Mouse (Mus musculus): Measurements from ENCODE around the gene Tenm3.

Tenm3 gene

DNA sequence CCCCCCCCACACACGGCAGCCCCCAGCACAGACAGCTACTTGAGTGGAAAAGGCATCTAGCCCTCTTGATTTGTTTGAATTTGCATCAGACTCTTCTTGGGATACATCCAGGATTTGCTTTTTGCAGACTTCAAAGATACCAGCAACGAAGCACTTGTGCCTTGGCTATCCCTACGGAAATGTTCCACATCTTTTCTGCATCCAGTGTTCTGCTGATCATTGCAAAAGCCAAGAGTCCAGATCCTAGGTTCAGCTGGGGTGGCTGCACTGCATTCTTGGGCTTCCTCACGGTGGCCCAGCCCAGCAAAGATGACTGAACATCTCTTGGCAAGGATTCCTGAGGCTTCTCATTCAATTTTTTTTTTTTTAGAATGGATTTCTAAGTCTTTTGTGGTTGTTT, 275.1 kb downstream of the Tenm3 start:
- no peak for DNase-seq

DNA sequence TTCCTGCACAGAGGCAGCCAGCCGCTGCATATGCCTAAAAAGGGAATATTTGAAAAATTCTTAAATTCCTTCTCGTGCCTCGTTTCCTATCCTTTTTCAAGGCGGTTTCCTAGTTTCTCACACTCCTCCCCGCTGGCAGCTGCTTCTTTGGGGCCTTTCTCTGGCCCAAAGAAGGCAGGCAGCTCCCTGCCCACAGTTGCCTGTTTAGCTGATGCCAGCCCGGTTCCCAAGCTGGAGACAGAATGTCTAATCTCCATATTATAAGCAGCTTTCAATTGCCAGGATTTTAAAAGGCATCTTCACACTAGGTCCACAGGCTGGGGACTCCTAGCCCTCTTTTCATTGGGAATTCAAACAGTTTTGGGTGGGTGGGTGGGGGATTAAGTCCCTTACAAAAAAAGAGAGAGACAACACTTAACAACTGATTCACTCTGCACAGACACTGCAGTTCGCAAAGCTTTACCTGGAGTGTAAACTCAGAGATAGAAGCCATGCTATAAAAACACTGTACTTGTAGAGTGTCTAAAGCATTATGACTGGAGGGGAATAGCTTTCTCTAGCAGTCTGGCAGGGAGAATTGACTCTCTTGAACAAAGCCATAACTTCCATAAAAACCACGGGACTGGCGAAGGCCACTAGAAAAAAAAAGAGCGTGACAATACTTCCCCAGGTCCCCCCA, 275.7 kb downstream of the Tenm3 start:
- DNase-seq = no peak

DNA sequence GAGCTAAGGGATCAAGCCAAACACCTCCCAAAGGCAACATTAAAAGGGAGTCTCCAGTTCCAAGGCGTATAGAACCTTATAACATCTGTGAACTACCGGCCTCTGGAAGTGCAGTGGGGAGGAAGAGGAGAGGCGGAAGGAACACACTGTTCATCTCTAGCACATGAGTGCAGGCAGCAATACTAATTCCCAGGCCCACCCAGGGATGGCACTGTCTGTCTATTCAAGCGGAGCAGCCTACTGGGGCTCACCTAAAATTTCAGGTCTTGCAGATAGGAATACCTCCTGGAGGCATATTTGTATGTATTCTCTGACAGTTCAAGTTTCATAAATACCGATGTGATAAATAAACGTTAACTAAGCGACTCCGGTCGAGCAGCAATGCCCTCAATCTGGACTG, 283.5 kb downstream of the Tenm3 start:
- DNase-seq = no peak

DNA sequence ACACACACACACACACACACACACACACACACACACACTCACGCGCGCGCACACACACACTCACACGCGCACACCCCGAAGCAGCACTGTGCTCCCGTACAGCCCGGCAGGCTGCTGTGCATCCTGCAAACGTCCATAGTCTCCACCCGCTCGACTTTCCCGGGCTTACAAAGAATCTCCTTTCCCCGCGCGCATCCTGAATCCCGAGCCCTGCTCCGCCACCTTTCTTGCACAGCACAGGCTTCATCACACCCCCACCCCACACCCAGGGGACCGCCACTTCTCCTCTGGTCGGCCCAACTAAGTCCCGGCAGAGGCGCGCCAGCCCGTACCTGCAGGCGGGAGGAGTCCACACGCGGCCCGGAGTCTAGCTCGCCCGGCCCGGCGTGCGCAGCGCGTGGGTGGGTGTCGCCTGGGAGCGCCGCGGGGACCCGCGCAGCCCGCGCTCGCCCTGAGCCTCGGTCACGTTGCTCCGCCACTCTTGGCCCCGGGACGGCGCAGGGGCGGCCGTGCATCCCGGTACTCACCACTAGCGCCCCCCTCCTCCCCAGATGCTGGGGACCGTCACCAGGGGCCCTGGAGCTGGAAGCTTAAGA, 288.1 kb downstream of the Tenm3 start:
- no peak for DNase-seq

DNA sequence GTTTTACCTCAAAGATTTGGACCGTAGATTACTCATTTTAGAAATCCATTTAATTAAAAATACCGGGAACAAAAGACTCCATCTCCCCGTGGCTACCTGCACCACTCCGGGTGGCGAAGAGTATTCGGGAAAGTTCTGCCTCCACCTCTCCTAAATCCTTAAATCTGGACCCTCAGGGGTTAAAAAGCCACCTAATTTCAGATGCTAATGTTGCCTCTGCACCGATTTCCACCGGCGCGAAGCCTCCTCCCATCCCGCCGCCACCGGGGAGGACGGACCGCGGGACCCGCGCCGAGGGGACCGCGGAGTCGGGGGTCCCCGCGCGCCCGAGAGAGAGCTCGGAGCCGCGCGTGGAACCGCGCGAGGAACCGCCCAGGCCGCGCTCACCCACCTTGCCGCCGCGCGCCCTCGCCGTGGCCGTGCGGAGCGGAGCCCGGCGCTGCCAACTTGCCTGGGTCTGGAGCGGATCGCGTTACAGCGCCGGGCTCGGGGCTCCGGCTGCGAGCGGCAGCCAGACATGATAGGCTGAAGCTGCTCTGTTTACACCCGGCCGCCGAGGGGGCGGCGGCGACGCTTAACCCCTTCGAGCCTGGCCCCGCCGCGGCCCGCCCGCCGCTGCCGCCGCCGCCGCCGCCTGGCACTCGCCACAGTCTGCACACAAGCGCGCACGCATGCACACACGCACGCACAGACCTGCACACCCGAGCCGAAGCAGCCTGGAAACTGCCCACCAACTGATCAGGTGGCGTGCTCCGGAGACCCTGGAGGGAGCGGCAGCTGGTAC, 288.8 kb downstream of the Tenm3 start:
- no peak for DNase-seq

DNA sequence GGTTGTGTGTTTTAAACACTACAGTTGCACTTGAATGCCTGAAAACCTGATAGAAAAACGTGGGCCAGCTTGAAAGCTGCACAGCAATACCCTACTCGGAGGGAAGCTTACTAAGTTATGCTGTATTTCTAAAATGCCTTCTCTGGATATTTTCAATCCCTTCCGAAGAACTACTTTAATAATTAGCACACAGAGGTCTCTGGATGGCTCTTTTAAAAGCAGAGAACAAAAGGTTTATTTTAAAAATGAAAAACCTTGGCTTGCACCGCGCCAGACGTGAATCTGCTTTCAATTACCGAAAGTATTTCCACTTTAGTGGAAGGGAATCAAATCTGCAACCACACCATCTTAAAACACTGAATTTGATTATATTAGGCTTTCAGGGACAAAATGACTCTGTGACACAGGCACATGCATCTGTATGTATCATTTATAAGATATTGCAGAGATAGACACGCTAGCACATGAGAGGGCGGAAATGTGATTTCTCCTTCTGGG, 289.9 kb downstream of the Tenm3 start:
- no peak for DNase-seq

DNA sequence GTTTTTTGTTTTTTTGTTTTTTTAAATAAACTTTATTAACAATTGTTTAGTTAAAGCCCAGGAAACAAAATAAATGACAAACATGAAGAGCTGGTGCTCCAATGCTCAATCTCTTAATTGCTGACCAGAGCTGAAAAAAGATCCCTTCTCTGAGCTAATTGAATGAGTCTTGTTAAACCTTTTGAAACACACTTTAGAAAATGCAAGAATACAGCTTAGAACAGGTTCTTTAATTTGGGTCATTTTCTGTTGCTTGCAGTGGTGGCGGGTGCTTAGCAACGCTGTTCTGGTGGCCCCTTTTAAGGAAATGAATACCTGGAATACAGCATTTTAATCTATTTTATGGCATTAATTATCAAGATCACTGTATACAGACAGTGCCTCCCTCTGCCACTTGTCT, 291.4 kb downstream of the Tenm3 start:
- DNase-seq = no peak

DNA sequence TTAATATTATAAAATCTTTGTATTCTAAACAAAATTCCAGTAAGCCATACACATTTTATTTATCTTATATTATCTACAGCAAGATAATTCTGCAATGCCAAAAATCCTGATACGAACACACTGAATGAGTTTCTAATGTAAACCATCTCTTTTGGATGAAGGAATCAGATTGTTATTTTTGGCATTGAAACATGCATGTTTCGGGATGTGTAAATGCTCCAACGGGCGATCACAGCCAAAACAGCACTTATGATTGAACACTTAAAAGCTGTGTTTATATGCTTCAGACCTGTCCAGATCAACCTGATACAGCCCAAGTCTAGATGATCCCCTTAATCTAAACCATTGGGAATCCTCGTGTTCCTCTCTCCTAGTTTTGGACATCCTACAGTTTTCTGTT, 292.4 kb downstream of the Tenm3 start:
- no peak for DNase-seq

DNA sequence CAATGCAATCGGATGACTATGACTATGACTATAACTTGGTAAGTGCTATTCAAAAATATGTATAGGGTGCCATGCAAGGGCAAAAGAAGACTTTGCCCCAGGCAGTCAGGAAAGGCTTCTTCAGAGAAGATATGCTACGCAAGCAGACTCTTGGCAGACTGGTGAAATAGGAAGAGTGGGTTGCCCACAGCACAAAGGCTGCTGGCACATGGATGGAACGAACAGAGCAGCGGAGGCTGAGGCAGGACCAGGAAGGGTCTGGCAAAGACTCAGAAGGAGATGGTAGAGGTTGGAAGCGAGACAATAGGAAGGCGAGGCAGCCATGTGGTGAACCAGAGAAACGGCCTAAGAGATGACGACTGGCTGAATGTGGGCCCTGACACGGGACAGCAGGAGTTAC, 294.8 kb downstream of the Tenm3 start:
- no peak for DNase-seq

DNA sequence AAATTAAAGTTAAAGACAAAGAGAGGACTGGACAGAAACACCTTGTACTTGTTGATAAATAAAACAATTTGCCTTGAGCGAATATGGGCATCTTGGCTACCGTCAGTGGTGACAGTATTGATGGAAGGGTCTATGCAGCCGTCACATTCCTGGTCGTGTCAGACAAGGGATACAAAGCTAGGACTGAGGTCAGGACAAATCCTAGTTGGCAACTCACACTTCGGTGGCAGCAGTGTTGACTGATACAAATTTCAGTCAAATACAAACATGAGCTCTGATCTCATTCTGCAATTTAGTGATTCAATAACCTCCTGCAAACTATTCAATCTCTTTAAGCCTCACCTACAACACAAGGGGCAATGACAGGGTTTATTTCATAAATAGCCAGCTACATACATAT, 298.1 kb downstream of the Tenm3 start:
- DNase-seq = no peak

DNA sequence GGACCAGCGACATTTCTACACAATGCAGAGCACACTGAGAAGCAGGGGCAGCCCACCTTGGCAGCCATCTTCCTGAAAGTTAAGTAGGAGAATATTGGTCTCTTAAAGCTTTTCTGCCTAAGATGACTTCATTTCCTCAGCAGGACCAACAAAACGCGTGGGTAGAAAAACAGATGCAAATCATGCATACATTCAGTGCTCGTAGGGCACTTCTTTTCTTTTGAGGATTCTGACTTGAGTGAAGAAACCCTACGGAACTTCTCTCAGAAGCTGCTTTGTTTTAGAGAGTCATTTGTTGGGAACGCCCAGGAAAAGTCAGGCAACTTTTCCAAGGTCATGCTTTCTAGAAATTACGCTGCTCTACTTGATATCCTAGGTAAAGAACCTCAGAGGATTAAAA, 298.9 kb downstream of the Tenm3 start:
- DNase-seq = no peak

DNA sequence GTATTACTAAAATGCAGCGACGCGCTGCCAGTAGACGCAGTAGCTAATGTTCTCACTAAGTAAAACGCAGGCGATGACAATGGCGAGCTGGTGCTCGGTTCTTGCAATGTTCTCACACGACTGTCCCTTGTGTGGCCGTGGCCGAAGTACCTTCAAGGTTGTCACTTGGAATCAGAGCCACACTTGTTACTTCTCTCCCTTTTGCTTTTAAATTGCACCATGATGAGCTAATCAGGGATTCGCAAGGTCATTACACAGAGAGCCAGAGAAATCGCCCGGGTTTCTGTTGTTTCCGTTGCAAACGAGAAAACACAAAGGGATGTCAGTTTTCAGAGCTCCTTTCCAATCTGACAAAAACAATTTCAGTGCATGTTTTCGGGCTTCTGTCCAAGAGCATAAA, 301.6 kb downstream of the Tenm3 start:
- no peak for DNase-seq

DNA sequence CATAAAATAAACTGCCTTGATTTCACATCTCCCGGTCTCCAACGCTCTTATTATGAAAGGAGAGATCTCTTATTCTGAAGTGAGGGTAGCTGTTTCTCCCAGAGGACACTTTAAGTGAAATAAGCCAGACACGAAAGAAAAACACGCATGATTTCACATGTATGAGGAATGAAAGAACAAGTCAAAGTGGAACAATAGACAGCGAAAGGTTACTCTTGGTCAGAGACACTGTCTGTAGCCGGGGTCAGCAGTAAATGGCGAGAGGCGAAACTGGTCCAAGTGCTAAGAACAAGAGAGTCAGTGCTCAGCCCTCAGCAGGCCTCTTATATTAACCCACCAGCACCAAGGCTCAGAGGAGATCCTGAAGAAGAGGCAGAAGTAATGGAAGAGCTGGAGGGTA, 302.9 kb downstream of the Tenm3 start:
- DNase-seq = no peak

DNA sequence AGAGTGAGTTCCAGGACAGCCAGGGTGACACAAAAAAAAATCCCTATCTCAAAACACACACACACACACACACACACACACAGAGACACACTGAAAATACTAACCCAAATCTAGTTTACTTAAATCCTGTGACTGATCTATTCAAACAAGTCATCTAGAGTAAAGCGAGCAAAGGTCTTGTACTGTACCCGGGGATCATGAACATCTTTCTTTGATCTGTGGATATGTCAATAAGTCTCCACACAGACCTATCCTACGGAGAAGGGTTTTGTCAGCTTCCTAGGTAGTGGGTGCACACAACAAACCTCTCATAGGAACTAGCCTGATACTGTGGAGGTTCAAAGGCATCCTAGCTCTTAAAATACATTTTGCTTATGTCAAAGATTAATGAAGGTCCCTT, 307.9 kb downstream of the Tenm3 start:
- no peak for DNase-seq

DNA sequence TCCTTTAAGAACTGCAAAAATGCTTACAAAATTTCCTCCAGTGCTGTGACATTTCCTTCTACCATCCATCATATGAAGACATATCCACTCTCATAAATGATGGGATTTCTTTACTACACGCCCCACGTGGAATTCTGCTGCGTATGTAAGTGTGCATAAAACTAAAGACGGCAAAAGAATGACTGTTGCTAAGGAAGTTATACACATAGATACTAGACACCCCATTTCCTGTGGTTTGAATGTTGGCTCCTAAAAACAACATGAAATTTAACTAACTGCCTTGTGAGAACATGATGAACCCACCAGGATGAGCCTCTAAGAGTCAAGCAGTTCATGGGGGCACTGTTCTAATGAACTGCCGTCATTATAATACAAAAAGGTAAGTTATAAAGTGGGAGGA, 312.0 kb downstream of the Tenm3 start:
- no peak for DNase-seq

DNA sequence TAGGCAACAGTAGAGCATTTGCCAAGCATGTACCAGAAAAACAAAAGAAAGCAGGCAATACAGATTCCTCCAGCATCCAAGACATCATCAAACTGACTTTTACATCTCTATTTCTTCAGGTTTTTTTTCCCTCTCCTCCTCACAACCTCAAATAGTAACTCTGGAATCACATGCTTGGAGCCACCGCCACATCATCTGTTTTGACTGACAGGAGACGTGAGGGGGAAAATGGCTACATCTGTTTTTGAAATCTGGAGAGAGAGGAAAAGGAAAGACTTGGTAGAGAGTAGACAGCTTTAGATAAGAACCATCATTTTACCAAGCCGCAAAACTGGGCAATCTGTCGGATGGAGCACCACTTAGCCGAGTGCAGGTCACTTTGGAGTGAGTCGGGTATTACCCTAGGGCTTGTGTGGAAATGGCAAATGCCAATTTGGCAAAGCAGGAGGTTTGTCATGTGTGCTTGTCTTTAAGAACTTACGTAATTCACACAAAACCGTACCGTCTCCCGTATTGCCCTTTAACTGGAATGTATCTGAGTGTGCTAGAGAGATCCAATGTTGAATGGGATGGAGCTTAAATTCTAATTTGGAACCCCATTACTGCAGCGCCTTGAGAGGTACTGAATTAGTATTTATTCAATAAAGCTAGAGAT, 312.7 kb downstream of the Tenm3 start:
- no peak for DNase-seq

DNA sequence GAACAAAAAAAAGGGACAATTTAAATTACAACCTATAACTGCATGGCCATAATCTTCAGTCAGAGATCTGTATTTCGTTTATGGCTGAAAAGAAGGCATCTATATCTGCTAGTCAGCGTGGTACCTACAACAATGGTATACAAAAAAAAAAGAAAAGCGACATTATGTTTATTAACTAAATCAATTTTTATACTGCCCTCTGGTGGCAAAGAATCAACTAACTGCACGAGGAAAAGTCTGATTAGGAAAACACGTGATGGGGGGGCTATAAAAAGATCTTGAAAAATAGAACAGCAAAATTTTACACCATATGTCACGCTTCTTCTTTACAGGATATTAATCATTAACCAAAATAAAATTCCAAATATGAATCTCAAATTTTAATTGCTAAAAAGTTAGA, 316.3 kb downstream of the Tenm3 start:
- peak; percentile 26 for DNase-seq

DNA sequence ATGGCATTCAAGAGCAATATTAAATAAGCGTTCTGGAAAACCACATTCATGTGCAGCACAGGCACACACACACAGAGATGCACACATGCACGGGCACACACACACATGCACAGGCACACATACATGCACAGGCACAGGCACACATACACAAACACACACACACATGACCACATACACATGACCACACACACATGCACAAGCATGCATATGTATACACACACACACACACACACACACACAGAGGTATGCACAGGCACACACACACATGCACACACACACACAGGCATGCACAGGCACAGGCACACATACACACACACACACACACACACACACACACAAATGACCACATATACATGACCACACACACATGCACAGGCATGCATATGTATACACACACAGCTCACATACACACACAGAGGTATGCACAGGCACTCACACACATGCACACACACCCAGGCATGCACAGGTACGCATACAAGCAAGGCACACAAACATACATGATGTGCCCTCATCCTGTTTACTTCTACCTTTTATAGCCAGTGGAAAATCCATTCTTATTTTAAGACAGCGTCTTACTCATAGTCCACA, 321.1 kb downstream of the Tenm3 start:
- no peak for DNase-seq

DNA sequence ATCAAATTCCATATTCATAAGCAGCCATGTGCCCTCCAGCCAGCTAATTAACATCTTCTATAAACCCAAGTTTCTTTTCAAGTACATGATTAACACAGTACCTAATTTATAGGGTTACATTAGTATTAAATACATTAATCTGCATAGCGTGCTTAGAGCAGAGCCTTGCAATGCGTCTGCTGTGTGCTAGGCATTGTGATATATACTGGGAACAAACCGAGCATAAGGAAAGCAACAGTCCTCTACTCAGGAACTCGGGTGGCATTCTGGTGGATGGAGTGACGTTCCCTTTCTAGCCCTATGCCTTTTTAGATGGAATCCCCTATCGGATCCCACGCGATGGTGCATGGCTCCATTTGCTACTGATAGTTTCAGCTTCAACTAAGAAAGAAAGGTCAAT, 321.7 kb downstream of the Tenm3 start:
- no peak for DNase-seq

DNA sequence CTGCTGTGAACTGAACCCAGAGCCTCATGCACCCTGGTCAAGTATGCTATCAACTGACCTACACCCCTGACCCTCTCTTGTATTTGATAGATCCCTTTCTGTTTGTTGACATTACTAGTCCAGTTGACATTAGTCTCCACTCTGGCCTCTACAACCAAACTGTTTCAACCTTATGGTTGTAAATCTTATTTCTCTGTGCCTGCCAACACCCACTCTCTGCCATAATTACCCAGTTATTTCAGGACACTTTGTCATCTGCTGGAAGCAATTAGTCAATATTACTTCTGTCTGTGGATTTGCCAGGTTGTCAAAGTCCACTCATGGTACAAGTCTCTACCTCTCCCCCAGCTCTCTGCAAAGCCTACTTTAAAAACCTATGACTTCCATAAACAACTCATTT, 326.3 kb downstream of the Tenm3 start:
- no peak for DNase-seq

DNA sequence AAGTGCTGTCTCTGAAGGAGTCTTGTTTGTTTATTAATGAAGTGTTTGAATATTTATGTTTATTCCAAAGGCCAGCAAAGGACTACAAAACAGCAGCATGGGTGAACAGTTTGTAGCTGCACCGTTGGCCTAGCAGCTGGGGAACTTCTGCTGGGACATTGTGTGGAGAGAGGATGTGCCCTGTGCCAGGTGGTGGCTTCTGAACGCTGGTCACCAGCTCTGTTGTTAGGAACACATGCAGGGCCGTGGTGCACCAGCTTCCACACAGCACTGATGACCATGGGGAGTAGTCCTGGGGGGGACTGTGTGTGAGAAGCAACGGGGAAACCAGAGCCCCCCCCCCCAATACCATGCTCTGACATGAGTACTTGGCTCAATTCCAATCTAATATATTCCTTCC, 329.5 kb downstream of the Tenm3 start:
- no peak for DNase-seq

DNA sequence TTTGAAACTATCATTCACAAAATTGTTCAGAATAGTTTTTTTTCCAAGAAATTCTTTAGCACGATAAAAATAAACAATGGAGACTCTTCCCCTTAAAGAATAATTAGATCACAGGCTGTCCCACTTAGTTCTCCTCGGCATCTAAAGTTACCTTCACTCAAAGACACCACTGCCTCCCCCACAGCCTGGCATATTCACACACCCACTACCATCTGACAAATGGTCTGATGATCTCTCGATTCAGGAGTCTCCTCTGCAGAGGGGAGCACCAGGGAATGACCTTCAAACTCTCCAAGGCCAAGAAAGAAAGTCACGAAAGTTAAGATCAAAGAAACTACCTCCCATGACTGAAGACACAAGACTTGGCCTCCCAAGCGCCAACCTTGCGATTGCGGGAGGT, 329.9 kb downstream of the Tenm3 start:
- no peak for DNase-seq

DNA sequence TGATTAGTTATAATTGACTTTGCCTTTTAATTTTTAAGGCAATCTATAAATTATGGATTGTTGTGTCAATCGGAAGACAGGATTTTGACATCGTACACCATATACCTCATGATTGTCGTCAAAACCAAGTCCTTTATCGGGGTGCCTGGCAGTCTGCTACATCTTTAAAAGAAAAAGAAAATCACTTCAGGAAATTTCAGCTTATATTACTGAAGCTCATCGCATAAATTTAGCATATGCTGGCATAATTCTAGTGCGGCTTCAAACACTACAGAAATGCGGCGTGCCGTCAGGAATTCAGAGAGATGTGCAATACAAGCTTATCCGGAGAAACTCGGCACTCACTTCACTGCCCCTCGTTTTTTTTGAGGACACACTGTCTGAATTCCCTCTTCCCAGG, 332.2 kb downstream of the Tenm3 start:
- DNase-seq = no peak
